Mouse (Mus musculus) embryo, embryonic 11.5 days (tissue): ENCODE results near the gene Phb2.

Source experiments
- DNase-seq: peaks from one replicate; pipeline ENCODE4 v3.0.0-alpha.2; 2012; ENCODE audit warnings: low read depth, low spot score

Gene Phb2

GRCm38 (mm10) chr6:124746296-124746605 lies 34.1 kb downstream of the Phb2 start:
- DNase-seq = no peak

GRCm38 (mm10) chr6:124746654-124747632 lies 34.8 kb downstream of the Phb2 start:
- no peak for DNase-seq

GRCm38 (mm10) chr6:124750405-124750804 lies 38.3 kb downstream of the Phb2 start:
- no peak for DNase-seq

GRCm38 (mm10) chr6:124753861-124754260 lies 41.7 kb downstream of the Phb2 start:
- no peak for DNase-seq

- DNase-seq = no peak
Measured at GRCm38 (mm10) chr6:124755306-124755705, 43.2 kb downstream of the Phb2 start.

- DNase-seq = no peak
Measured at GRCm38 (mm10) chr6:124755831-124756595, 43.9 kb downstream of the Phb2 start, which contains the start of the genes Gm45234 and Atn1. Gm45234 (minus strand) TSS chr6:124756021. Atn1 (minus strand) TSS chr6:124756524.

- peak; percentile 64 for DNase-seq
Measured at GRCm38 (mm10) chr6:124756652-124757350, 44.7 kb downstream of the Phb2 start.

- DNase-seq = no peak
Measured at GRCm38 (mm10) chr6:124757351-124757880, 45.3 kb downstream of the Phb2 start.

- no peak for DNase-seq
Measured at GRCm38 (mm10) chr6:124757909-124758848, 46.0 kb downstream of the Phb2 start.

GRCm38 (mm10) chr6:124758849-124759232 lies 46.7 kb downstream of the Phb2 start:
- no peak for DNase-seq

GRCm38 (mm10) chr6:124759259-124759658 lies 47.1 kb downstream of the Phb2 start:
- DNase-seq = peak; percentile 75

- DNase-seq = no peak
Measured at GRCm38 (mm10) chr6:124765951-124766350, 53.8 kb downstream of the Phb2 start.
